Mouse (Mus musculus) forelimb bud, embryonic 11.5 days (tissue): Measurements from ENCODE around the gene Robo2.
A peak's percentile ranks its signal among the peaks of the same experiment; 100 is the strongest.
"Not testable (repeated sequence)": the region's sequence is repeated elsewhere in the genome, so short reads cannot be mapped to it uniquely, and the experiment has no call there.

Source experiments
- DNase-seq: peaks from one replicate; pipeline ENCODE4 v3.0.0-alpha.2; 2012; ENCODE audit warnings: low read depth, low spot score

The Robo2 gene

GRCm38 (mm10) chr16:74216879-74217415 is 194.7 kb downstream of the Robo2 start:
- peak; percentile 33 for DNase-seq

- no peak for DNase-seq
These were observed 195.8 kb downstream of the Robo2 start for GRCm38 (mm10) chr16:74215791-74216190.

GRCm38 (mm10) chr16:74200705-74201104 is 210.9 kb downstream of the Robo2 start:
- DNase-seq = no peak

GRCm38 (mm10) chr16:74200024-74200703 is 211.5 kb downstream of the Robo2 start:
- DNase-seq = no peak

- DNase-seq = no peak
These were observed 218.6 kb downstream of the Robo2 start for GRCm38 (mm10) chr16:74192979-74193554.

GRCm38 (mm10) chr16:74191621-74192020 is 220.0 kb downstream of the Robo2 start:
- no peak for DNase-seq

- DNase-seq = no peak
These were observed 229.0 kb downstream of the Robo2 start for GRCm38 (mm10) chr16:74182509-74183113.

GRCm38 (mm10) chr16:74172673-74173072 is 239.0 kb downstream of the Robo2 start:
- DNase-seq = no peak

- DNase-seq = no peak
These were observed 242.0 kb downstream of the Robo2 start for GRCm38 (mm10) chr16:74169642-74170041.

GRCm38 (mm10) chr16:74169121-74169520 is 242.5 kb downstream of the Robo2 start:
- DNase-seq = no peak

GRCm38 (mm10) chr16:74167832-74168231 is 243.8 kb downstream of the Robo2 start:
- DNase-seq = no peak

GRCm38 (mm10) chr16:74162041-74162440 is 249.6 kb downstream of the Robo2 start:
- DNase-seq = no peak

GRCm38 (mm10) chr16:74159189-74159588 is 252.4 kb downstream of the Robo2 start:
- no peak for DNase-seq

- DNase-seq = no peak
These were observed 275.4 kb downstream of the Robo2 start for GRCm38 (mm10) chr16:74136181-74136580.

- no peak for DNase-seq
These were observed 278.8 kb downstream of the Robo2 start for GRCm38 (mm10) chr16:74132833-74133232.

- DNase-seq = no peak
These were observed 280.3 kb downstream of the Robo2 start for GRCm38 (mm10) chr16:74131370-74131769.

GRCm38 (mm10) chr16:74128443-74128983 is 283.1 kb downstream of the Robo2 start:
- DNase-seq = no peak

- no peak for DNase-seq
These were observed 298.5 kb downstream of the Robo2 start for GRCm38 (mm10) chr16:74113155-74113554.

- no peak for DNase-seq
These were observed 300.5 kb downstream of the Robo2 start for GRCm38 (mm10) chr16:74111101-74111500.

GRCm38 (mm10) chr16:74104449-74104848 is 307.2 kb downstream of the Robo2 start:
- not testable (repeated sequence) for DNase-seq

GRCm38 (mm10) chr16:74092997-74093801 is 318.4 kb downstream of the Robo2 start:
- DNase-seq = peak; percentile 91

GRCm38 (mm10) chr16:74089951-74090350 is 321.7 kb downstream of the Robo2 start:
- no peak for DNase-seq
